Mouse (Mus musculus): ENCODE data around the gene BC004004.
"Not testable (repeated sequence)": the region's sequence is repeated elsewhere in the genome, so short reads cannot be mapped to it uniquely, and the experiment has no call there.

BC004004 gene

GRCm38 (mm10) chr17:29301421-29301820, 32.8 kb downstream of the BC004004 start:
- DNase-seq = no peak

GRCm38 (mm10) chr17:29302149-29302548, 33.6 kb downstream of the BC004004 start:
- DNase-seq = no peak

GRCm38 (mm10) chr17:29303087-29303486, 34.5 kb downstream of the BC004004 start:
- peak; percentile 55 for DNase-seq

GRCm38 (mm10) chr17:29303856-29304255, 35.3 kb downstream of the BC004004 start:
- DNase-seq = no peak

GRCm38 (mm10) chr17:29304376-29305057, 35.9 kb downstream of the BC004004 start:
- no peak for DNase-seq

GRCm38 (mm10) chr17:29305058-29305806, 36.6 kb downstream of the BC004004 start:
- DNase-seq = peak; percentile 70

GRCm38 (mm10) chr17:29305871-29306270, 37.3 kb downstream of the BC004004 start:
- no peak for DNase-seq

GRCm38 (mm10) chr17:29310056-29310623, 41.6 kb downstream of the BC004004 start:
- DNase-seq = peak; percentile 41

- no peak for DNase-seq
Observed at GRCm38 (mm10) chr17:29311602-29312001, 43.0 kb downstream of the BC004004 start.

- DNase-seq = no peak
Observed at GRCm38 (mm10) chr17:29312082-29312481, 43.5 kb downstream of the BC004004 start.

- no peak for DNase-seq
Observed at GRCm38 (mm10) chr17:29313300-29313699, 44.7 kb downstream of the BC004004 start.

- DNase-seq = no peak
Observed at GRCm38 (mm10) chr17:29315672-29316465, 47.3 kb downstream of the BC004004 start.

- no peak for DNase-seq
Observed at GRCm38 (mm10) chr17:29316891-29317290, 48.3 kb downstream of the BC004004 start.

GRCm38 (mm10) chr17:29317380-29317779, 48.8 kb downstream of the BC004004 start, which contains the start of gene Pi16:
Gene Pi16 (plus strand): TSS chr17:29317680.
- not testable (repeated sequence) for DNase-seq

- DNase-seq = no peak
Observed at GRCm38 (mm10) chr17:29318731-29319250, 50.2 kb downstream of the BC004004 start.

- no peak for DNase-seq
Observed at GRCm38 (mm10) chr17:29319476-29319875, 50.9 kb downstream of the BC004004 start.

- no peak for DNase-seq
Observed at GRCm38 (mm10) chr17:29319881-29320639, 51.5 kb downstream of the BC004004 start.

GRCm38 (mm10) chr17:29321765-29322602, 53.4 kb downstream of the BC004004 start:
- no peak for DNase-seq

GRCm38 (mm10) chr17:29322603-29322962, 54.0 kb downstream of the BC004004 start:
- peak; percentile 81 for DNase-seq

- no peak for DNase-seq
Observed at GRCm38 (mm10) chr17:29323625-29324024, 55.0 kb downstream of the BC004004 start.

- DNase-seq = no peak
Observed at GRCm38 (mm10) chr17:29325831-29326230, 57.2 kb downstream of the BC004004 start.
